In the genomic region with DNA sequence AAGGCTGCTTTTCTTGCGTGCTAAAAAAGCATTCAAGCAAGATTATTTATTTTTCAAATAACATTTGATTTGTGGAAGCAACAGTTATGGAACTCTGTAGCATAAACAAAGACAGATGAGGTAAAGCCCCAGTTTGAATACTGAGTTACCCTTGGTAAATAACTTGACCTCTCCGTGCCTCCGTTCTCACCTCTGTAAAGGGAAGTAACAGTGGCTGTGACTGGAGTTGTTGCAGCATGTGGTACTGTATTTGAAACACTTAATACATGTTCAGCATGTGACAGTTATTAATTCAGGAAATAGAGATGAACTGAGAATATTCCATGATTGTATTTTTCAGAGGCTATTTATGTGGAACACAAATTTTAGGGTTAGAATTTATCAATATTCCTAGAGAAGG, we compare ENCODE assay signal across 15 mouse cellular contexts.
"Had no signal": no experiment of that assay in that cellular context is flagged by ENCODE, and none has a peak within 500 bp of the region (broad histone marks: within the 10 kb centered on the region; RNA-seq: fewer than 3 reads in every experiment).

No protein-coding gene starts in this region.

- H3K4me1 ChIP-seq: stomach, embryonic 15.5 days had no signal

- H3K27ac ChIP-seq: neural tube, embryonic 15.5 days; stomach, embryonic 15.5 days; stomach, postnatal 0 days had no signal

- H3K9ac ChIP-seq: neural tube, embryonic 15.5 days; stomach, embryonic 15.5 days had no signal

- H3K4me3 ChIP-seq: neural tube, embryonic 15.5 days; stomach, embryonic 15.5 days had no signal

- H3K36me3 ChIP-seq: neural tube, embryonic 15.5 days; stomach, embryonic 15.5 days had no signal

- H3K4me2 ChIP-seq: neural tube, embryonic 15.5 days; stomach, embryonic 15.5 days had no signal

- DNase-seq: retina, postnatal 1 day; right cerebral cortex, adult 18-20 months; right cerebral cortex, postnatal 14 days; right cerebral cortex, postnatal 25 days; right cerebral cortex, postnatal 4 days; spleen, adult 18-20 months; thymus, adult 18-20 months; thymus, adult 2 months; thymus, postnatal 14 days; thymus, postnatal 25 days; thymus, postnatal 36 days; thymus, postnatal 4 days had no signal

- H3K9me3 ChIP-seq: neural tube, embryonic 15.5 days; stomach, embryonic 15.5 days had no signal

- H3K27me3 ChIP-seq: neural tube, embryonic 15.5 days; stomach, embryonic 15.5 days had no signal
